Mouse (Mus musculus): Measurements from ENCODE around the gene Mrpl39. TPM values are rescaled to one million over a fixed set of nuclear protein-coding genes. Genes with fewer than 3 reads are reported as not detected.

Gene Mrpl39
- total RNA-seq, 2 experiments from 2014 or later: 18.4 to 20.1 TPM

GRCm38 (mm10) chr16:84702230-84703128, 33.1 kb downstream of the Mrpl39 start:
- intact Hi-C loops (cut with DNase I): no loop called here
- DNase-seq: peak; percentile 27

DNA sequence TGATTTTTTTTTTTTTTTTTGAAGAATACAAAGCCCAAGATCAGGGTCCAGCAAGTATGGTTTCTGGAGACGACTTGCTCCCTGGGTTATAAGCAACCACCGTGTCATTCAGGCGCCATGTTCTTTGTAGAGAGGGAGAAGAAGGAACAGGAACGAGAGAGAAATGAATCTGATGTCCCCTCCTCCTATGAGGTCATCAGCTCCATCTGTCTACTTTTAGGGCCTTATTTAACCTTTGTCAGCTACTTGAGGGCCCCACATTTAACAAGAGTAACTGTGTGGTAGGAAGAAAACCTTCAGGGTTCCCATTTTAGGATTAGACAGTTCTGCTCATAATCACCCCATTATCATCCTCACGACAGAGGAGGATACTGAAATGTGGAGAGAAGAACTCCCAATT, 34.5 kb downstream of the Mrpl39 start:
- DNase-seq: no peak
- intact Hi-C loops (cut with DNase I): no loop called here

GRCm38 (mm10) chr16:84698708-84699107, 36.8 kb downstream of the Mrpl39 start:
- no peak for DNase-seq
- intact Hi-C loops (cut with DNase I): no loop called here

DNA sequence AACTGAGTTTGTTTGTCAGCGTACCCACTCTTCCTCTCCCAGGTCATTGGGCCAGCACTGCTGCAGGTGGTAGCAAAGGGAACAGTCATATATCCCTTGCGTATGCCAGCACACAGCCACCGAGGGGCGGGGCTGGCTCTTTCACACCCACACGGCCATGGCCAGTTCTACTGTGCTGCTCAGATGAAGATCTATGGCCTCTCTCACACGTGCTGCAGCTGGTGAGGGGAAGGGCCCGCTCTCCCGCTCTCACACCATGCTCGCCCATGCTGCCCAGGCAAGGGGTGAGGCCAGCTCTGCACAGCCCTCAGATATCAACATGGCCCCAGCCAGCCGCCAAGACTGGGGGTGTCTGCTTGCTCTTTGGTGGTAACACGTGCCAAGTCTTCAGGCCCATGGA, 39.4 kb downstream of the Mrpl39 start:
- DNase-seq: no peak
- intact Hi-C loops (cut with DNase I): no loop called here

DNA sequence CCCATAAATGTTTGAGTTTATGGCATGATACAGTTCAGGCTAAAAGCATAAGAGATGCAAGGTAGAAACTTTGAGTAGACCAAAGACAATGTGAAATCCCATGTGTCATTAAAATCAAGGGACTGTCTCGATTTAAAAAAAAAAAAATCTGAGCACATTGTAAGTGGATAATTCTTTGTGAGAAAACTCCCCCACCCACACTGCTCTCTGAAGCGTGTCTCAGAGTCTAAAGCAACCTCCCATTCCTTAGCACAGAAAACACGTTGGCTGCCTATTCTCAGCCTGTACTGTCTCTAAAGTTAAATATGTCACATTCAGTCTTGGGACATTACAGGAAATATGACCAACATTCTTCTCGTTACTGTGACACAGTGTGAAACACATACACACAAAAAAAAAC, 53.6 kb downstream of the Mrpl39 start:
- no peak for DNase-seq
- intact Hi-C loops (cut with DNase I): no loop called here

DNA sequence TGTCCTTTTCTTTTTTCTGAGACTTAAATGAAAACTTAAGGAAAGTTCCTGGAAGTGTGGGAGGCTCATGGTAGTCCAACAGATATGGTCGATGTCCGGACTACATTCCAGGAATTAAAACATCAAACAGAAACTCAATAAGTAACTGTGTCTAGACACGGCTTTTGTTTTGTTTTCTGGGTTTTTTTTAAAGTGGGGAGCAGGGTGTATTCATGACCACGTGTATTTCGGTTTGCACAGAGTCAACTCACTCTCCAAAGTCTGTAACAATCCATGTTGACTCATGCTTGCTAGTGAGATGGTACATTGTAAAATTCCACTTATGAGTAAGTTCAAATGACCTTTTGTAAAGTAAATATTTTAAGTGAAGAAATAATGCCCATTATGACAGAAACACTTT, 54.8 kb downstream of the Mrpl39 start:
- no peak for DNase-seq
- intact Hi-C loops (cut with DNase I): no loop called here

GRCm38 (mm10) chr16:84677292-84677691, 58.2 kb downstream of the Mrpl39 start:
- DNase-seq: no peak
- intact Hi-C loops (cut with DNase I): no loop called here

Small RNAs within 50 kb of the gene (microRNA-seq; reads per million reads assigned to microRNA genes)
- 69.9 reads per million, percentile 47 among the genes with 10 or more reads in this experiment for gene Mir155

Other genes with a start within 250 kb of the Mrpl39 start
- not detected for gene A730009L09Rik, start 220.6 kb downstream of the Mrpl39 start, total RNA-seq (2021)
- gene Jam2, start 38.4 kb upstream of the Mrpl39 start, total RNA-seq (2021): 10 to 100 TPM; 15.3 to 16.1 TPM
- gene Gabpa, start 99.2 kb upstream of the Mrpl39 start, total RNA-seq (2021): 10 to 100 TPM; 26.1 to 26.7 TPM
- 100 to 1,000 TPM; 264 to 276 TPM for gene Atp5j, start 99.9 kb upstream of the Mrpl39 start, total RNA-seq (2021)

All from left cerebral cortex, postnatal 4 days (tissue).